Mouse (Mus musculus): ENCODE measurements at regions not wholly inside any gene's neighbourhood (a gene's known extent, or its start where the extent isn't known, plus 50 kb on each side); places are given as distances from the start of the nearest gene placed in this dataset.

DNA sequence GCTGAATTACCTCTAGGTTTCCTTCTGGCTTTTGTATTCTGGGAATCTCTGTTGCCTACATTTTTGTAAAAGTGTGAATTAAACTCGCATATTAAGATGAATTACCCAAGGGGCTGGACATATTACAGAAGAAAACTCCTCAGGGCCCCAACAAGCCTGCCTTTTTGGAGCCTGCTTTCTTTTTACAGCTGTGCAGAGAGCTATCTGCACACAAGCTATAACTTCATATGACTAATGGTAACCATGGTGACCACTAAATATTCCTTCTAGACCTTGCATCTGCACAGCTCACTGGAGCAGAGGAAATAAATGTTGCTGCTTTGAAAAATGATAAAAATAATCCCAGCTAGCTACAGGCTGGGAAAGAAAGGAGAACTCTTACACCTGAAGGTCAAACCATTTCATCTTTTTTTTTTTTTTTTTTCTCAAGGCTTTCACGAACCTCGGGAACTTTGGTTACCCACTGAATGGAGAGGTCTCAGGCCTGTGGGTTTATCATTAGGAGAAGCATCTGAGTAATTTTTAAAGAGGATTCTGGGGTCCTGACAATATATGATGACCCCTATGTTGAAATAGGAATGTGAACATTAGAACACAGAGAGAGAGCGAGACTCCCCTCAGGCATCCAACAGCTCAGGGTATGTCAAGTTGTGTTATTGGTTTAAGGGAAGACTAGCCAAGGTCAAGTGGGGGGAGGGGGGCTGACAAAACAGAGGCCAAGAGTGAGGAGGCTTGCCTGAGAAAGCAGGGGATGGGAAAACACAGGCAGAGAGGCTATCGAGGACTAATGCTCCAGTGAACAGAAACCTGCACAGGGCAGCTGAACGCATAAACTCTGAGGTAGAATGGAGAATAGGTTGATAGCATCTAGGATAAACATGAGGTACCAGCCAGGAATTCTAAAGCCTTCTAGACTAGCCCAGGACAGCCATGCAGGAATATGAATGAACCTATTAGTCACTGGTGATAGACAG is 188.4 kb downstream of the Phlda1 start:
- no peak for DNase-seq (ENCODE audit: low read depth, low spot score)

DNA sequence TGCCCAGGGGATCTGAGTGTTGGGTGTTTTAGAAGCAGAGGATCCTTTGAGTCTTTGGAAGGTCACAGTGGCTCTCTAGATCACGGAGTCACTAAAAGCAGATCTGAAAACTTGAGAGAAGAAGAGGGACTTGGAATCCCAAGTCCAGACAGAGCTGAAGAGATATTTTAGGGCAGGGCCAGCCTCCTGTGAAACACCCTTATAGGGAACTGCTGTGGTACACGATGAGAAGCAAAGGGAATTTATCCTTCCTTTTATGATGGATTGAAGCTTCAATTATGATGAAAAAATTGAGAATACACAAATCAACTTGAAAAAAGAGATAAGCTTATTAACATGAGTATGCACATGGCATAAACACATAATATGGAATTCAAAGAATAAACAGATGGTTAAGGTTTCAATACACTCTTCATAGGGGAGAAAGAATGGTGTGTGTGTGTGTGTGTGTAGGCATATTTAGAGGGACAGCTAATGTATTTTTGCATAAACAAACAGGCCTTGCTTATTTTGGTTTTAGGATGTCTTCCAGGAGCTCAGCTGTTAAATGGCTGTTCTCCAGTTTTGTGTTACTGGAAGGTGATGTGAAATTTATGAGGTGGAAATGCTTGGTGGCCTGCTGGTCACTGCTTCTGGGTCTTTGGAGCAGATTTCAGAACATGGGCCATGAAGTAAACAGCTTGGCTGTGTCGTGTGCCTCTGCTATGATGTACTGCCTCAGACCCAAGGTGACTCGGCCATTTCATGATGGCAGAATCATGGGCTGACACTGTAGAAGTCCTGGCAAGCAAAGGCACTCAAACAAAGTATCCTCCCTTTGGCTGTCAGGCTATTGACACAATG is 190.1 kb downstream of the Phlda1 start:
- no peak for DNase-seq (ENCODE audit: low read depth, low spot score)

DNA sequence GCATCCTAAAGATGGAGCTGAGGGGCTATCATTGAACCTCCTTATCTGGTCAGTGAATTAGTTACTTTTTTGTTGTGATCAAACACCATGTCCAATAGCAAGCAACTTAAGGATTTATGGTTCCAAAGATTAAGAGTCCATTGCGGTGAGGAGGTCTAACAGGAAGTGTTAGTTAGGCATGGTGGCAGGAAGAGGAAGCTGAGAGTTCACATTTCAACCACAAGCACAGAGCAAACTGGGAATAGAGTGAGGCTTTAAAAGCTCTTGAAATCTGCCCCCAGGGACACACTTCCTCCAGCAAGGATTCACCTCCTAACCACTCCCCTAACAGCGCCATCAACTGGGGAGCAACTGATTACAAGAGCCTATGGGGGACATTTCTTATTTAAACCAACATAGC is 190.9 kb downstream of the Phlda1 start:
- no peak for DNase-seq (ENCODE audit: low read depth, low spot score)

DNA sequence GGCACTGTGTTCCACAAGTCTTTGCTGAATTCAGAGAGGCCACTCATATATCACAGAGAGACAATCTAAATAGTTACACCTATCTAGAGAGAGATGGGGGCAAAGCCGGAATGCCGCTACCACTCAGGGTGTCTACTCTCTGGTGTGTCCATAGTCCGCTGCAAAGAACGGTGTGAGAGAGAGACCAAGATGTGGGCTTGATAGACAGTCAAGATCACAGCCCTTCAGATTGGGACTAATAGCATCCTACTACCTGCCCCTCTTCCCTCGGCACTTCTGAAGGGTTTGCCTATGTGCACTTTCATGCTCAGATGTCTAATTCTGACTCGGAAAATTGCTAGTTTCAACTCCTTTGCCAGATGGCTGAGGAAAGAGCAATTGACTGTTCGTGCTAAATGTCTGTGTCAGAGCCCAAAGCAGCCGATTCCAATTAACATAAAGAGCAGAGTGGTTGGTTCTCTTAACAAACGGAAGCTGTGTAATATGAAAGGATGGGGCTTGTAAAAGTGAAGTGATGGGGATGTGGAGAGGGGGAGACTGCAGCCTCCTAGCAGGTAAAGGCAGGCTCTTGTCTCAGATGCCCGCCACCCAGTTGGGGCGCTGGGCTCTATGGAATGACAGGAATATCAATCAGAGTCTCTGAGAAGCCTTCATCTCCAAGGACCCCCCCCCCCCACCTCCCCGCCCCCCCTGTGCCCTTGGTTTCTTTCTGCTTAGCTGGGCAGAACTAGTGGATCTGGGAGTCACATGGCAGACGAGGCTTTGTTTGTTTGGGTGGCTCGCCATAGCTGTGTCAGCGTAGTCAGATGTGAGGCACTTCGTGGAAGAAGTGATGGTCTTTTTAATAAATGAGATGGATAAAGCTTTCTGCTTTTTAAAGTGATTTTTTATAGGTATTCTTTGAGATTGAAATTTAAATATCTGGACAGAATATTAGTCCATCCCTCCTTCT is 193.7 kb downstream of the Phlda1 start:
- no peak for DNase-seq (ENCODE audit: low read depth, low spot score)

DNA sequence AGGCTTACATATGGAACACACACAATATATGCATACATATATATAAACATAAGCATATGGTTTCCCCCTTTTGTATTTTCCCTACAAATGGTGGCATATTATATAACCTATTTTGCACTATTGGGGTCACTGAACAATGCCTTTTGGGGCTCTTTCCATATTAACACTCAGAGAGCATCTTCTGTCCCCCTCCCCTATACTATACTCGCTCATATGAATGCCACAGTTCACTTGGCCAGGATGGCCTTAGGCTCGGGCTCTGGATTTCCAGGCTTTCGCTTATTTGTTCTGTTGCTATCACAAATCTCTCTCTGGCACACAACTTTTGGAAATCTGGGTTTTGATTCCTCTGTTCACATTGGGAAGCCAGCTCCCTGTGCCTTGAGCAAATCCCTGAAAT is 194.5 kb downstream of the Phlda1 start:
- DNase-seq (ENCODE audit: low read depth, low spot score): no peak

DNA sequence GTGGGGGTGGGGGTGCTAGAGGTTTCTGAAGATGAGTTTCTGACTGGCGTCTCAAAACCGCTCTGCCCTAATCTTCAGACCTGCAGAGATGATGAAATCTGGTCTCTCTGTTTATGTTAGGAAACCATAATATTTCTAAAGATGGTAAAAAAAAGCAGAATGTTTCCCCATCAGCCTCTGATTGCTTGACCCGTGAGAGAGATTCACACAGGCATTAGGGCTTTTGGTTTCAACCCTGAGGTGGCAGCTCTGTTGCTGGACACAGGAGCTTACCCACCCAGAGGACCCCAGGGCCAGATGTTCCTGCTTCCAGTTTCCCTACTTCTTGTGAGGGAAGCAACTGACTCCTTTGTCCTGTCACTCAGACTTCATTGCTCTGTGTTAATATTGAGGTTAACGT is 195.1 kb downstream of the Phlda1 start:
- DNase-seq (ENCODE audit: low read depth, low spot score): no peak

DNA sequence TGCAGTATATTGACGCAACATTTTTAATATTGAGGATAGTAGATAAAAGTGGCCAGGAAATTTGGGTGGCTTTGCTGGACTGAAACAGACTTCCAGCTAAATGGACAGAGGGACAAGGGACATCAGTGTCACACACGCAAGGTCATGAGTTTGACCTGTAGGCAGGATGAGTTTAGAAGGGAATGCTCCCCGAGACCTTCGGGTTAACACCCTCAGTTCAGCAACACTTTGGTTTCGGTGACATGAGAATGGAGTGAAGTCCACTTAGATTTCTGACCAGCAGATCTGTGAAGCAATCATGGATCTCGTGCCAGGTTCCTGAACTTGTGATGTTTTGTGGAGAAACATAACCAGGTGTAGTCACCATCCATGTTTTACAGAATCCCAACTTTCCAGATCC is 196.3 kb downstream of the Phlda1 start:
- DNase-seq (ENCODE audit: low read depth, low spot score): no peak

DNA sequence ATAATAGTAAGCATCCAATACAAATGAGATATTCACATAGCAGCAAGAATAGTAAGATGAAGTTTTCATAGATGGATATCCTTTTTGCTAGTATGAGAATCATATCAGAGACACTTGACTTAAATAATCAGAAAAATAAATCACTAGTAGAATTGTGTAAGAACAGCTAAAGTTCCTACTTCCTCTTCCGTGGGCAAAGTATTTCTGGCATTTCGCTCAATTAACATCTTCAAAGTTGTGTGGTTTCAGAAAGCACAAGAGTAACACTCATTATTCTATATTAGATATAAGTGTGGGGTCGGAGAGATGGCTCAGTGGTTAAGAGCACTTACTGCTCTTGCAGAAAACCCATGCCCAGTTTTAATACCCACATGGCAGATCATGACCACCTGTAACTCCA is 197.4 kb downstream of the Phlda1 start:
- DNase-seq (ENCODE audit: low read depth, low spot score): no peak

DNA sequence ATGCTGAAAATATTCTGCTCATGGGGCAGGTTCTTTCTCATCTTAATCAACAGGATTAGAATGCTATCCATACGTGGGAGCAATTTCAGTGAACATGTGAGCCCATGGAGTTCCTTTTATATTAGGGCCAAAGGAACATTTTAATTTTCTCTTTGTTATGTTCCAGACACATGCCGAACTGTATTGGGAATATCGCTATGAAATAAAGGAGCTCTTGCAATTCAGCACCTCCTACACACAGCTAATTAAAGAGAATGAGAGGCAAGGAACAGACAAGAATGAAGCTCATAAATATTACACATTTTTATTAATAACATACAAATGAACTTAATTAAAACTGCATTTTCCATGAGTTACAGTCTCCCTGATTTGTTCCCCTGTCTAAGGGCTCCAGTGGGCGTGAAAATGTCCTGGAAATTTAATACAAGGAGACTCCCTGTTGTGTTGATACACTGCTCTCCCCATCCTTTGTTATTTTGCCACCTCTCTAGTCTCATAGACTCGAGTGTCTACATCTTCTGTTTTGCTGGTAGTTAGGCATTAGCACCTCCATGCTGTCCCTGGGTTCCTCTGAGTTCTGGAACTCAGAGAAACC is 205.5 kb downstream of the Phlda1 start:
- DNase-seq (ENCODE audit: low read depth, low spot score): no peak

DNA sequence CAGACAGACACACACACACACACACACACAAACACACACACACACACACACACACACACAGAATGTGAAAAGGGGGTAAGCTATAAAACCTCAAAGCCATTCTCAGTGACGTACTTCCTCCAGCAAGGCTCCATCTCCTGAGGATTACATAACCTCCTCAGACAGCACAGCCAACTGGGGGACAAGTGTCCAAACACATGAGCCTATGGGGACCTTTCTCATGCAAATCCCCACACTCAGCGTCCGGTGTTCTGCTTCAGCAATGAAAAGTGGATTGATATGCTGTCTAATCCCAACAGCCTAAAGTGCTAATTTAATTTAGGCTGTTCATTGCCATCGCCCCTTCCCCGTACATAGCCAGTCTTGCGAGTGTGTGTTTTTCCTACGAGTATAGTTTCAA is 206.9 kb downstream of the Phlda1 start:
- DNase-seq (ENCODE audit: low read depth, low spot score): no peak

DNA sequence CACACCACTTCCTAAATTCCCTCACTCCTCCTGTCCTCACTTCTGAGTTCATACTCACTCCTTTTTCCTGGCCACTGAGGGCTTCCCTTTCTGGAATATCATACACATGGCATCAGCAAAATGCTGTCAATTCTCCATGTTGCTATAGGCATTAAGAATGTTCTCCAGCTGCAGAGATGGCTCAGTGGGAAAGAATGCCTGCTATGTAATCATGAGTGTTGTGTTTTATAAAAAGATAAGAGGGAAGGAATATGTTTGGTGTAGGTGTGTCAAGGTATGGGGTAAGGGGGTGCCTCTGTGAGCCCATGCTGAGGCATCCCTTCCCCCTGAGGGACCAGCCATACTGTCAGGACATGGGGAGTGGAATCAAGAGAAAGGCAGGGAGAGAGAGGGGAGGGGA is 207.6 kb downstream of the Phlda1 start:
- DNase-seq (ENCODE audit: low read depth, low spot score): no peak

DNA sequence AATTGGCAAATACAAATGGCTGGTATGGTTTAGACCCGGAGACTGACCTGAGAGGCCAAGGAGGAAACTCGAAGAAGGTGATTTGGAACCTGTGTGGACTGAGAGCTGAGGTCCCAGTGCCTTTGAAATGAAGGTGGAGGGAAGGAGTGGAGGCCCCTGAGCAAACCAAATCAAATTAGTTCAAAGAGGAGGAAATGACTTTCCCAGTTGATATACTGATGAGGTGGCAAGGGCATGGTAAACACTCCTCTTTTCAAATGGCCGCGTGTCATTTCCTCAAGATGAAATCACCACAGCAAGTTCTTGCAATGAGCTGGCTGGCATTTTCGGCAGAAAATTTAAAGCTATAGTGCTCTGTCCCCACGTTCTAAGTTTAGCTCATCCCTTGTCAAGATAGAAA is 209.1 kb downstream of the Phlda1 start:
- DNase-seq (ENCODE audit: low read depth, low spot score): no peak

DNA sequence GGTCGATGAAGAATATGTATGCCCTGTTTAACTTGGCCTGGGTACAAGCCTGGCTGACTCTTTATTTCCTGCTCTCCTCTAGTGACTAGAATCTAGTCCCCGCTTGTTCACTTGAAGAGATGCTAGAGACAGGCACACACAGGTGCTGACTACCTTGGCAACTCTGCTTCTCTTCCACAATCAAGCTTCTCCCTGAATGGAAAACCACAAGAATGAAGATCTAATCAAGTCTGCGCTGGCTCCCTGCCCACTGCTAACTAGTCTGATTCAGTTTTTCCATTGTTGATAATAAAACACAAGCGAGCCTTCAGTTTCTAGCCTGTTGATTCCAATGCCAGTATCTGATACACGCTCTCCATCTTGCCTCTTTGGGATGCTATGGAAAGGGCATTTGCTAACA is 213.5 kb downstream of the Phlda1 start:
- DNase-seq (ENCODE audit: low read depth, low spot score): no peak

DNA sequence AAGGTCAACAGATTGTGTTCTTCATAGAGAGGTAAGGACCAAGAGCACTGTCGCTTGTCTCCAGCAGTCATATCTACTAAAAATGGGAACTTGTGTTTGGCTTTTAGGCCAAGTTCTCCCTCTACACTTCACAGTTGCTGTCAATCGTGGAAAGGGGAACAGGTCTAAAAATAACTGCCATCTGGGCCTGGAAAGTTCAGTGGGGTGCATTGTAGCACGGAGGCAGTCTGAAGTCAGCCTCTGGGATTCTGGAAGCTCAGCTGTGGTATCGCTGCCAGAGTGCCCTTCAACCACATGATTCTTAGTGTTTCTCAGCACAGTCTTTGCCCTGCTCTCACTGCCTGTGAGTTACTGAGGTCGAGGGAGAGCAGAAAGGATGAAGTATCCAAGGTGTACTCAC is 215.0 kb downstream of the Phlda1 start:
- DNase-seq (ENCODE audit: low read depth, low spot score): no peak

DNA sequence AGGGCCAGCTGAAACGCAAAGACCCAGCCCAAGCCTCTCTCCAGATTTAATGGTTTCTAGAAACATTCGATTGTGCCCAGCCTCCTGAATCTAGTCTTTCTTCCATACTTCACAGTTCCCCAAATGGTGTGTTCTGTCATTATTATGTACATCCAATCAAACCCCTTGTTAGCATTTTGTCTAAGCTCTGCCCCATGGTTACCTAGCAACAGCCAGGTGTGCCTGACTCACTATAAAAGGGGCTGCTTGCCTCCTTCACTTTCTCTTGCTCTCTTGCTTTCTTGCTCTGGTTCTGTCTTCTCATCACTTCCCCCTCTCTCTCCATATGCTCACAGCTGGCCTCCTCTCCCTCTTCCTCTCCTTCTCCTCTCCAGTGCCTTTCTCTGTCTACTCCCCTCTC is 217.8 kb downstream of the Phlda1 start:
- DNase-seq (ENCODE audit: low read depth, low spot score): no peak

DNA sequence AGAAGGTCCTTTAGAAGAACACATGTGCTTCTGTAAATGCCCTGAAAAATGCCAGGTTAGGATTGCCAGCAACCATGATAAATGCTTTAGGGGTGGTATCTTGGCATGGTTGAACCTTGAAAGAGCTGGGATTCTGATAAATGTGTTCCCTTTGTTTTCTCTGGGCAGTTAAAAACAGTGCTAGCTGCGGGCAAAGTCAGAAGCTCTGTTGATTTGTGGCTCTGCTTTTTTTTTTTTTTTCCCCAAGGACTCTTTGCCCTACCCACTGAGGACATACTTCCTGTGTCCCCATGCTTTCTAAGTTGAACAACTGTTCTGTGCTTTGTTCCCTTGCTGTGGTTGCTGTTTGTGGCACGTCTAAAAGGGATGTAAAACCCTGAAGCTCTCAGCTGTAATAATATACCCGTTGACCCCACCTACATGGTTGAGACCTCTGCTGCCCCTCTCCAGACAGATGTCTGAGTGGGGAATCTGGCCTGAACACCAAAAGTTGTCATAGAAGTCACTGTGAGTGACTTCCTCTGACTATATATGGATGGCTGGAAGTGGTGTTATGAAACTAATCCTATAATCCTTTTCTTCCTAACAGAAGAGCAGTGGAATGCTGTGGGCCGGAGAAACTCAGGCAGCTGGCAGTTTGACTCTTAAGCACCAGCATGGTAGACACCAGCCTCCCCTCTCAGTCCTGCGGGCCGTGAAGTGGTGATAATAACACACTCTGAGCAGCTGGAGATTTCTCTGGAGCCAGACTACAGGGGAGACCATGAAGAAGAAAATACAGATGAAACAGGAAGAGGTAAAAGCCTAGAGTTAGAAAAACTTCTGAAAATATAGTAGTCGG is 218.7 kb downstream of the Phlda1 start:
- DNase-seq (ENCODE audit: low read depth, low spot score): no peak

DNA sequence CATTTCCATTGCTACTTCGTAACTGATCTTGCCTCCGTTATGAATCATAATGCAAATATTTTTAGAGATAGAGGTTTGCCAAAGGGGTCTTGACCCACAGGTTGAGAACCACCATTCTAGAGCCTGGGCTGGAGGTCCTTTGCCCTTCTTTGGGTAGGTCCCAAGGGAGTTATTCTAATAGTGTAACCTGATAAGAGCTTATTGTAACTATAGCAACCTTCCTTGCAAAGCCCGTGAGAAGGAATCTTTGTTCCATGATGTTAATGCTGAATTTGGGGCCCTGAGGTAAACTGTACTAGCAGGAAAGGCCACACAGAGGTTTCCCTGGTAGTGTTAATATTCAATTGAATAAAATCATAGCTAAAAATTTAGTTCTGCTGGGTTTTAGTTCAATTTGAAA is 229.9 kb downstream of the Phlda1 start:
- DNase-seq (ENCODE audit: low read depth, low spot score): no peak

DNA sequence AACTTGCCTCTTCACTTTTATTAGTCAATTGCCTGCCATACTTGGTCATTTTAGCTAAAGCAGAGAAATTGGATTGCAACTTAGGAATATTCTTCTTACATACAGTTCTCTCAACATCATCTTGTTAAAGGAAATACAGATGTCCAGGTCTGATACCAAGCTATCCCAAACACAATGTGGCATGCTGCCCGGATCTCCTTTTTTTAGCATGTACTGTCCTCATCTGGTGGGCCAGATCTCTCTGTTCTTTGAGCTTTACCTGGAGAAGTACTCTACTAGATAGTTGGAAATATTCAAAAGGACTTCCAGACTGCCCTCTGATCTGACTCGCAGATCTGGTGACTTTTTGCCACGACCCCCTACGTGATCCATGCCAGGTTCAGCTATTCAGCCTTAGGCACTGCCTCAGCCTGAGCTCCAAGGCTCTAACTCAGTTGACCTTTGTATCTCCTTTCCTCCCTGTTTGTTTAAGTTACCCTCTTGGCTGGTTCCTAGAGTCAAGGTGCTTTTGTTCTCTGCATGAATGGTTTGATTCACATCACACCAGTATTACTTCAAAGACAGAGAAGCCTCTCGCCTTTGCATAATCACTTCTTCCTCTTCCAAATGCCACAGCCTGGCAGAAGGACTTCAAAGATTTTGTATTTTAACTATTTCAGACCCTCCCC is 232.9 kb upstream of the Krr1 start:
- DNase-seq (ENCODE audit: low read depth, low spot score): no peak

DNA sequence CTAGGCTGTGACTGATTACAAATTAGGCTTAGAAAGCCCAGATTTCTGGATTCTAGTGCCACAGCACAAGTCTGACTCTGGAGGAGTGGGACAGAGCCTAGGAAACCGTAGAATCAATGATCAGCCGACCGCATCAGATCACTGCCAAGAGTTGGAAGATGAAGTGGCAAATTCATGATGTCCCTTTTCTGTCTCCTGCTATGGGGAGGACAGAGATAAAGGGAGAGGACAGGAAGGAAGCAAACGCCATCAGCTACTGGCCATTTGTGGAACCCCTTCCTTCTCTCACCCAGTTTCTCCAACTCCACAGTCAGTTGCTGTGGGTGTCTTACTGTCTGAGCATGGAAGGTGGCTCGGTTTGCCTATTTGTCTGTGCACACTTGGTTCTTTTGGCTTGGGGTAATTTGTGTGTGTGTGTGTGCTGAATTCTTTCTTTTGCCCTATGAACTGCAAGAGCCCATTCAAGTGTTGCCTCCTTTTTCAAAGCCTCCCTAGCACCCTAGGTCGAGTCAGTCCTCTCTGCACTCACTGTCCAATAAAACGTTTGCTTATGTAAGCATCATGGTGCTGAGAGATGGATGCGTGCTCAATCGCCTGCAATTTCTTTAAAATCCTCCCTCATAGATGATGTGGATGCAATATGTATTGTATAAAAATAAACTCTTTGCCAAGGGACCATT is 231.7 kb upstream of the Krr1 start:
- no peak for DNase-seq (ENCODE audit: low read depth, low spot score)
